Mouse (Mus musculus): ENCODE results near the gene Supt4a. TPM values are rescaled to one million over a fixed set of nuclear protein-coding genes. Genes with fewer than 3 reads are reported as not detected.

Supt4a gene
- polyA plus RNA-seq, 1 experiment from 2014 or later = 116 TPM

DNA sequence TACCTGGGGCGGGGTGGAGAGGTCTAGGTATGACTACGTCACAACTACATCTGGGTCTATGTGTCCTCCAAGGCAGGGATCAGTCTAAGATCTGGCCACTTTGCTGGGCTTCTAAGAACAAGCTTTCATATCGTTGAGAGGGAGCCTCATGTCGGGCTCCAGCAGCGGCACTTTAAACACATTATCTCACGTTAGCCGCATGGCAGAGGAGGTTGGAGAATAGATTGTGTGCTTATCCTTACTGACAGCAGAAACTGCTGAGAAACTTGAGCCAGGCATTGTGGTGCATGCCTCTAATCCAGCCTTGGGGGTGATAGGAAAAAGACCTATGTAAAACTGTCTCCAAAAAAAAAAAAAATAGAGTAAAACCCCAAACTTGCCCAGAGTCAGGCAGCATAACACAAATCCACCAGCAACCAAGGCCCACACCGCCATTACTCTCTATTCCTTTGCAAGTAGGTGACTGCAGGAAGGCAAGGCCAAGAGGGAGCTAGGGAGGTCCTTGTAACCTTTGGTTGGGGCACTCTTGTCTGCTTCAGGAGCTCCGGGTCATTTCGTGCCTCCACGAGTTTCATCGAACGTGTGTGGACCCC lies 7.7 kb upstream of the Supt4a start:
- Histone ChIP-seq H3K4me1 (ENCODE audit: control insufficient read depth, insufficient read depth, low read length) (peaks cover 22% of the 10 kb centered on the region), H3K9me3 (replicated peaks; ENCODE audit: control insufficient read depth, low read length) (no peaks in the 10 kb centered on the region), H3K36me3 (ENCODE audit: control insufficient read depth, insufficient read depth, low read length) (no peaks in the 10 kb centered on the region), H3K27me3 (ENCODE audit: control insufficient read depth, insufficient read depth, low read length) (no peaks in the 10 kb centered on the region), H3K9ac (ENCODE audit: low read length) (no peak overlapping the region), H3K4me3 (replicated peaks; ENCODE audit: low read length) (no peak overlapping the region), H3K27ac (ENCODE audit: low read length) (no peak overlapping the region), H3K4me2 (ENCODE audit: low read depth, low read length) (no peak overlapping the region)
- WGBS = 73% methylated on average over 13 of the region's 13 CpGs
- no peak for ATAC-seq (ENCODE audit: insufficient read depth, low FRiP score)

- Histone ChIP-seq H3K27me3 (ENCODE audit: control insufficient read depth, insufficient read depth, low read length) (no peaks in the 10 kb centered on the region), H3K27ac (ENCODE audit: low read length) (no peak overlapping the region), H3K4me2 (ENCODE audit: low read depth, low read length) (no peak overlapping the region), H3K9me3 (replicated peaks; ENCODE audit: control insufficient read depth, low read length) (no peaks in the 10 kb centered on the region), H3K36me3 (ENCODE audit: control insufficient read depth, insufficient read depth, low read length) (no peaks in the 10 kb centered on the region), H3K4me3 (replicated peaks; ENCODE audit: low read length) (no peak overlapping the region), H3K4me1 (ENCODE audit: control insufficient read depth, insufficient read depth, low read length) (peaks cover 14% of the 10 kb centered on the region; the same call in 1 of the 2 replicates), H3K9ac (ENCODE audit: low read length) (no peak overlapping the region)
- 80% methylated on average over 10 of the region's 10 CpGs for WGBS
- ATAC-seq (ENCODE audit: insufficient read depth, low FRiP score) = no peak
Measured at GRCm38 (mm10) chr11:87730652-87731310, 6.6 kb upstream of the Supt4a start.

- H3K27me3 ChIP-seq (ENCODE audit: control insufficient read depth, insufficient read depth, low read length) = no peaks in the 10 kb centered on the region
- H3K4me1 ChIP-seq (ENCODE audit: control insufficient read depth, insufficient read depth, low read length) = peaks cover 7% of the 10 kb centered on the region
- H3K4me2 ChIP-seq (ENCODE audit: low read depth, low read length) = peak overlapping the region; percentile 31
- H3K4me3 ChIP-seq (replicated peaks; ENCODE audit: low read length) = no peak overlapping the region
- H3K27ac ChIP-seq (ENCODE audit: low read length) = no peak overlapping the region
- no peaks in the 10 kb centered on the region for H3K36me3 ChIP-seq (ENCODE audit: control insufficient read depth, insufficient read depth, low read length)
- ATAC-seq (ENCODE audit: insufficient read depth, low FRiP score) = no peak
- 71% methylated on average over 5 of the region's 5 CpGs for whole genome bisulfite sequencing
- H3K9me3 ChIP-seq (replicated peaks; ENCODE audit: control insufficient read depth, low read length) = no peaks in the 10 kb centered on the region
- H3K9ac ChIP-seq (ENCODE audit: low read length) = peak overlapping the region; percentile 47
Measured at GRCm38 (mm10) chr11:87734346-87734745, 3.0 kb upstream of the Supt4a start.

- Histone ChIP-seq H3K4me1 (ENCODE audit: control insufficient read depth, insufficient read depth, low read length) (peaks cover 7% of the 10 kb centered on the region), H3K9ac (ENCODE audit: low read length) (no peak overlapping the region), H3K36me3 (ENCODE audit: control insufficient read depth, insufficient read depth, low read length) (peaks cover 4% of the 10 kb centered on the region; the same call in 1 of the 2 replicates), H3K27me3 (ENCODE audit: control insufficient read depth, insufficient read depth, low read length) (no peaks in the 10 kb centered on the region), H3K4me2 (ENCODE audit: low read depth, low read length) (no peak overlapping the region), H3K9me3 (replicated peaks; ENCODE audit: control insufficient read depth, low read length) (no peaks in the 10 kb centered on the region), H3K27ac (ENCODE audit: low read length) (peak overlapping the region; percentile 75), H3K4me3 (replicated peaks; ENCODE audit: low read length) (no peak overlapping the region)
- WGBS = 62% methylated on average over 6 of the region's 6 CpGs
- ATAC-seq (ENCODE audit: insufficient read depth, low FRiP score) = no peak
Measured at GRCm38 (mm10) chr11:87735691-87736090, 1.7 kb upstream of the Supt4a start.

DNA sequence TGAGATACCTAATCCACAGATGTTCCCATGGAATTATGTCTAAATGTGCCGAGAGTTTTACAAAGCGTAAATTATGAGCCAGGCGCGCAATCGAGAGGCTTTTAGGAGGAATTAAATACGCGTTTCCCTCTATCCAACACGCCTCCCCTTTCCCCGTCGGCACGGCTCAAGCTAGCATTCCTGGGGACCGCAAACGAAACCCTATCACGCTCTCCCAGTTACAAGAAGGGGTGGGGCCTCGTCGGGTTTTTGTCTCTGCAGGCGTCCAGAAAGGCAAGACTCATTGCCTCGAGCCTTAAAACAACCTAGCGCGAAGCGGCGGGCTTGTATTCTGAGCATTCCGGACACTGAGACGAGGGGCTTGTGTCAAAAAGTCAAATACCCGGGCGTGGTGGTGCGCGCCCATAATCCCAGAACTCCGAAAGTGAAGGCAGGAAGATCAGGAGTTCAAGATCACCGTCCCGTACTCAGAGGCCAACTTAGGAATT lies 661 bp upstream of the Supt4a start:
- peak; percentile 75 for ATAC-seq (ENCODE audit: insufficient read depth, low FRiP score)
- Histone ChIP-seq H3K9ac (ENCODE audit: low read length) (peak overlapping the region; percentile 70), H3K4me3 (replicated peaks; ENCODE audit: low read length) (peak overlapping the region; percentile 85), H3K27ac (ENCODE audit: low read length) (peak overlapping the region; percentile 75), H3K4me1 (ENCODE audit: control insufficient read depth, insufficient read depth, low read length) (peaks cover 7% of the 10 kb centered on the region), H3K27me3 (ENCODE audit: control insufficient read depth, insufficient read depth, low read length) (no peaks in the 10 kb centered on the region), H3K4me2 (ENCODE audit: low read depth, low read length) (peak overlapping the region; percentile 63), H3K9me3 (replicated peaks; ENCODE audit: control insufficient read depth, low read length) (no peaks in the 10 kb centered on the region), H3K36me3 (ENCODE audit: control insufficient read depth, insufficient read depth, low read length) (peaks cover 5% of the 10 kb centered on the region; the same call in 1 of the 2 replicates)
- WGBS = under 1% methylated on average over 31 of the region's 31 CpGs

GRCm38 (mm10) chr11:87743691-87744090 lies 6.3 kb downstream of the Supt4a start:
- Histone ChIP-seq H3K27me3 (ENCODE audit: control insufficient read depth, insufficient read depth, low read length) (no peaks in the 10 kb centered on the region), H3K9me3 (replicated peaks; ENCODE audit: control insufficient read depth, low read length) (no peaks in the 10 kb centered on the region), H3K4me3 (replicated peaks; ENCODE audit: low read length) (no peak overlapping the region), H3K4me2 (ENCODE audit: low read depth, low read length) (no peak overlapping the region), H3K9ac (ENCODE audit: low read length) (no peak overlapping the region), H3K4me1 (ENCODE audit: control insufficient read depth, insufficient read depth, low read length) (peaks cover 3% of the 10 kb centered on the region; the same call in 1 of the 2 replicates), H3K27ac (ENCODE audit: low read length) (no peak overlapping the region), H3K36me3 (ENCODE audit: control insufficient read depth, insufficient read depth, low read length) (peaks cover 9% of the 10 kb centered on the region; the same call in 1 of the 2 replicates)
- 94% methylated on average over 3 of the region's 3 CpGs for whole genome bisulfite sequencing
- ATAC-seq (ENCODE audit: insufficient read depth, low FRiP score) = no peak

DNA sequence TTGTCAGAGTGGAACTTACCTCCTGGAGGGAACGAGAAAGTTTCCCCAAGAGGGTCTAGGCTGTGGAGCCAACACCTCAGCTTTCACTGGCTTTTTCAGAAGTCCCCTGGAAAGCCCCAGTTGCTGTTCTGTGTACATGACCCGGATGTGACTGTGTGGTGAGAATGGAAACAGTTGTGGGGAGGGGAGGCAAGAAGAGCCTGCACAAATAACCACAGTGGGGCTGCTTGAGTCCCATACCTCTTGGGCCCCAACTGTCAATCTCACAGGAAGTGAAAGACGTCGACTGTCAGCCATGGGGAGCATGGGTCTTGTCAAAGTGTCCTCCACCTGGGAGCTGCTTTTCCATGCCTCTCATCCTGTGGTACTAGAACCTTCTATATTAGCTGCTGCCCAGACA lies 7.6 kb downstream of the Supt4a start:
- WGBS = 72% methylated on average over 4 of the region's 4 CpGs
- Histone ChIP-seq H3K36me3 (ENCODE audit: control insufficient read depth, insufficient read depth, low read length) (peaks cover 9% of the 10 kb centered on the region; the same call in 1 of the 2 replicates), H3K4me1 (ENCODE audit: control insufficient read depth, insufficient read depth, low read length) (peaks cover 15% of the 10 kb centered on the region; the same call in 1 of the 2 replicates), H3K4me2 (ENCODE audit: low read depth, low read length) (no peak overlapping the region), H3K9me3 (replicated peaks; ENCODE audit: control insufficient read depth, low read length) (no peaks in the 10 kb centered on the region), H3K27ac (ENCODE audit: low read length) (no peak overlapping the region), H3K27me3 (ENCODE audit: control insufficient read depth, insufficient read depth, low read length) (no peaks in the 10 kb centered on the region), H3K9ac (ENCODE audit: low read length) (no peak overlapping the region), H3K4me3 (replicated peaks; ENCODE audit: low read length) (no peak overlapping the region)
- ATAC-seq (ENCODE audit: insufficient read depth, low FRiP score) = no peak

DNA sequence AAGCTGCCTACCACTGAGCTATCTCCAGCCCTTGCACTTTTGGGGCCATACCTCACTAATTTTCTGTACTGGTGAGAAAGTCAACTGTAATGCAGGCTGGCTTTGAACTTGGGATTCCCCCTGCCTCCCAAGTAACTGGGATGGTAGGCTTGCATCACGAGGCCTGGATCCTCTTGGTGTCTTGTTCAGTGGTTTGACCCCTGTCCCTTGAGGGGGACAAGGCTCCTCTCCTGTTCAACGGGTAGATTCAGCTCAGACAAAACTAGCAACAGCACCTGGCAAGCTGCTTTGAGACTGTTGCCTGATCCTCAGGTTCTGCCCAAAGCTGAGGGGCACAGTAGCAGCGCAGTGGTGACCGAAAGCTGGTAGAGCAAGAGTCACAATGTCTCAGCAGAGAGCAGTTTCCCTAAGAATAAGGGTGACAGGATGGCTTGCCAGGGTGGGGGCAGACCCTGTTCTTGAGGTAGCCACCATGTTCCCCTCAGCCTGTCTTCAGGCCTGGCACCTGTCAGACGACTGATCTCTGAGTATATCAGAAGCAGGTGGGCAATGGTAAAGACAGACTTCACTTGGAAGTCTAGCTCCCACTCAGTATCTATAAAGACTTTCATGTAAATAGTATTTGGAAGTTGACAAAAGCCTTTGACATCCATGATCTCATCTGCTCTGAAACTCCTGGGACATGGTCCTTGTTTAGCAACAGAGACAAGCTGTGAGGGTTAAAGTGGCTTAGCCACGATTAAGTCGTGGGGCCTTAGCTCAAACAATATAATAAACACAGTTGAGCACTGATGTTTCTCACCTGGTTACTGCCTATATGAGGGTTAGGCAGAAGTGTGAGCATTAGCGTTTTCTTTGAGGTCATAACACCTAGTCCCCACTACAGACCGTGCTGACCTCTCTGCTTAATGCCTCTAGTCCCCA lies 8.5 kb downstream of the Supt4a start:
- Histone ChIP-seq H3K4me3 (replicated peaks; ENCODE audit: low read length) (no peak overlapping the region), H3K9me3 (replicated peaks; ENCODE audit: control insufficient read depth, low read length) (no peaks in the 10 kb centered on the region)
- WGBS = 64% methylated on average over 9 of the region's 9 CpGs

More for the DNA sequence above, 8.5 kb downstream of the Supt4a start:
- H3K4me2 ChIP-seq (ENCODE audit: low read depth, low read length) = no peak overlapping the region
- H3K4me1 ChIP-seq (ENCODE audit: control insufficient read depth, insufficient read depth, low read length) = peaks cover 15% of the 10 kb centered on the region; the same call in 1 of the 2 replicates
- H3K27ac ChIP-seq (ENCODE audit: low read length) = no peak overlapping the region
- peaks cover 4% of the 10 kb centered on the region; the same call in 1 of the 2 replicates for H3K36me3 ChIP-seq (ENCODE audit: control insufficient read depth, insufficient read depth, low read length)
- ATAC-seq (ENCODE audit: insufficient read depth, low FRiP score) = no peak
- H3K27me3 ChIP-seq (ENCODE audit: control insufficient read depth, insufficient read depth, low read length) = no peaks in the 10 kb centered on the region
- no peak overlapping the region for H3K9ac ChIP-seq (ENCODE audit: low read length)
